Mouse (Mus musculus): ENCODE measurements around the gene Sco1.
A peak's percentile ranks its signal among the peaks of the same experiment; 100 is the strongest.
"Not testable (repeated sequence)": the region's sequence is repeated elsewhere in the genome, so short reads cannot be mapped to it uniquely, and the experiment has no call there.

Sco1 gene

GRCm38 (mm10) chr11:67085489-67085888 is 33.0 kb downstream of the Sco1 start:
- peak; percentile 92 for DNase-seq (ENCODE audit: low read depth)

- DNase-seq (ENCODE audit: low read depth), result no peak
Measured at GRCm38 (mm10) chr11:67086467-67087164, 34.1 kb downstream of the Sco1 start.

DNA sequence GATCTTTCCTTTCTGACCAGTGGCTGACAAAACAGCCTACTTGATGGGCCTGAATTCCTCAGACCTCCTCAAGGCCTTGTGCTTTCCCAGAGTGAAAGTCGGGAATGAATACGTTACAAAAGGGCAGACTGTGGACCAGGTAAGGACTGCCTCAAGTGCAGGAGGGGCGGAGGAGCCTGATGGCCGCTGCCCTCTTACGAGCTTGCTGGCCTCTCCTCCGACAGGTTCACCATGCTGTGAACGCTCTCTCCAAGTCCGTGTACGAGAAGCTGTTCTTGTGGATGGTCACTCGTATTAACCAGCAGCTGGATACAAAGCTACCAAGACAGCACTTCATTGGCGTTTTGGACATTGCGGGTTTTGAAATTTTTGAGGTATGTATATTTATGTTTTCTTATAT is 34.8 kb downstream of the Sco1 start:
- no peak for DNase-seq (ENCODE audit: low read depth)

DNA sequence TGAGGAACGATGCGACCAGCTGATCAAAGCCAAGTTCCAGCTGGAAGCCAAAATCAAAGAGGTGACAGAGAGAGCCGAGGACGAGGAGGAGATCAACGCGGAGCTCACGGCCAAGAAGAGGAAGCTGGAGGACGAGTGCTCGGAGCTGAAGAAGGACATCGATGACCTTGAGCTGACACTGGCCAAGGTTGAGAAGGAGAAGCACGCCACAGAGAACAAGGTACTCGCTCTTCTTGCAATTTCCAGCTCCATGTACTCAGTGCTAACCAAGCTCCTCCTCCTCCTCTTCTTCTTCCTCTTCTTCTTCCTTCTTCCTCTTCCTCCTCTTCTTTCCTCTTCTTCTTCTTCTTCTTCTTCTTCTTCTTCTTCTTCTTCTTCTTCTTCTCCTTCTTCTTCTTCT is 39.9 kb downstream of the Sco1 start:
- DNase-seq (ENCODE audit: low read depth), result not testable (repeated sequence)

- no peak for DNase-seq (ENCODE audit: low read depth)
Measured at GRCm38 (mm10) chr11:67093201-67093600, 40.7 kb downstream of the Sco1 start.

DNA sequence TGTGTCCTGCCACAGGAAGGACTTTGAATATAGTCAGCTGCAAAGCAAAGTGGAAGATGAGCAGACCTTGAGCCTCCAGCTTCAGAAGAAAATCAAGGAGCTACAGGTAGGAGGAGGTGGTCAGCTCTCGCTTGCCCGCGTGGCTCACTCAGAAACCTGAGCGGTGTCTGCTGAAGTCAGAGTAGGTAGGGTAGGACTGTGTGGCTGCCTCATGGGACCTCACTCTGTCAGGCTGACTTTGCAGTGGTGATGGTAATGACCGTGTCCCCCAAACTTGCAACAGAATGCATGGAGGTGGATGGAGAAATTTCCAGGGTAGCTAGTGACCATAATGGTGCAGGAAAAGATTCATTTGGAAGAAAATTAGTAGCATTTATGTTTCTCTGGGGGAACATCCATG is 41.2 kb downstream of the Sco1 start:
- DNase-seq (ENCODE audit: low read depth), result no peak

GRCm38 (mm10) chr11:67094470-67094869 is 42.0 kb downstream of the Sco1 start:
- no peak for DNase-seq (ENCODE audit: low read depth)

- no peak for DNase-seq (ENCODE audit: low read depth)
Measured at GRCm38 (mm10) chr11:67097709-67098108, 45.2 kb downstream of the Sco1 start.

- no peak for DNase-seq (ENCODE audit: low read depth)
Measured at GRCm38 (mm10) chr11:67098427-67098826, 46.0 kb downstream of the Sco1 start.

DNA sequence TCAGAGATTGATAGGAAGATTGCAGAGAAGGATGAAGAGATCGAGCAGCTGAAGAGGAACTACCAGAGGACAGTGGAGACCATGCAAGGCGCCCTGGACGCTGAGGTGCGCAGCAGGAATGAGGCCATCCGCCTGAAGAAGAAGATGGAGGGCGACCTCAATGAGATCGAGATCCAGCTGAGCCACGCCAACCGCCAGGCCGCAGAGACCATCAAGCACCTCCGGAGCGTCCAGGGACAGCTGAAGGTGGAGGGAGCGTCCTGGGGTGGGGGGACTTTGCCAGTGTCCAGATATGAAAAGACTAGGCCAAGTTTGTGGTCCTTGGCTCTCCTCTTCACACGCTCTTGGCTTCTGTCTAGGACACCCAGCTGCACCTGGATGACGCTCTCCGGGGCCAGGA is 46.8 kb downstream of the Sco1 start:
- DNase-seq (ENCODE audit: low read depth), result no peak

DNA sequence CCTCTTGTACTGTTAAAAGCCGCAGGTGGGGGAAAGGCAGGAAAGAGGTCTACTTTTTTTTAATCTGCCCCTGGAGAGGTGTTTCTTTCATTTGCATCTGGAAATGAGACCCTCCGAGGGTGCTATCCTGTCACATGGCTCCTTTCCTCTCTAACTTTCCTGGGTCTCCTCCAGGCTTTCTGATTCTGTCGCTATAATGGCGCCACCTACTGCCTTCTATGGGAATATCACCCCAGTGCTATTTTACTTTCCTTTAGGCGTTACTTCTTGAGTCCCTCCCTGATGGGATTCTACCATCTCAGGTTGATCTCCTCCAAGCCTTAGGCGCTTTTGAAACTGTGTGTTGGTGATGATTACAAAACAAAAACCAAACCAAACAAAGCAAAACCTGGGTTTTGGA is 47.7 kb downstream of the Sco1 start:
- peak; percentile 57 for DNase-seq (ENCODE audit: low read depth)

DNA sequence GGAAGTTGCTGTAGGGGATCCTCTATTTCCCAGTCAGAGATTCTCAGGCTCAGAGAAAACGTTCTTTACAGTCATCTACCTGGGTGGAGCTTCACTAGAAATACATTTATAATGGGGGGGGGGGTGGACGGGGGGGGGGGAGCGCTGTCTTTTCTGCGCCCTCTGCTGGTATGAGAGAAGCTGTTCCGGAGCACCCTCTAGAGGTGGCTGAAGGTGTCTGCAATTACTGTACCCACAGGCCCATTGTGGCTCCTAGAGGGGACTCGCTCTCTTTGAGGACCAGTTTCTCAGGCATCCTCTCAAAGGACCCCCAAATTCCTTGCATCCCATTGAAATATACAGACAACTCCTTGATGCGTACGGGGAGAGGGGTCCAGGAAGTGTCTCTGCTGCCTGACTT is 49.2 kb downstream of the Sco1 start:
- DNase-seq (ENCODE audit: low read depth), result peak; percentile 63

DNA sequence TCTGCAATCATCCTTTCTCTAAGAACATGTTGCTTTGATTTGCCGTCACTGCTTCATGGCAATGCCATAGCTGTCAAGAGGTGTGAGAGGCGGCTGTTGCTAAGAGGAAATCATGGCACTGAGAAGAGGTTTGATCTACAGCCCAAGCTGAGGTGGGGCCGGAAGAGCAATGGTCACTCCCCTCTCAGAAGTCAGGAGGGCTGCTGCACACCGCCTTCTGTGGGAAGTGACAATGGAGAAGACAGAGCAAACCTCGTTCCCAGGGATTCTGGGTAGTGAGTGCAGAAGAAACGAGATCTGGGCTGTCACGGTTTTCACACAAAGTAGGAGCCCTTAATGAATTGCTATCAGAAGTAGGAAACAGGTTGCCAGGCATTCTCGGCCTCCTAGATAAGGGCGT is 50.8 kb downstream of the Sco1 start:
- no peak for DNase-seq (ENCODE audit: low read depth)

- no peak for DNase-seq (ENCODE audit: low read depth)
Measured at GRCm38 (mm10) chr11:67104242-67104641, 51.8 kb downstream of the Sco1 start.

DNA sequence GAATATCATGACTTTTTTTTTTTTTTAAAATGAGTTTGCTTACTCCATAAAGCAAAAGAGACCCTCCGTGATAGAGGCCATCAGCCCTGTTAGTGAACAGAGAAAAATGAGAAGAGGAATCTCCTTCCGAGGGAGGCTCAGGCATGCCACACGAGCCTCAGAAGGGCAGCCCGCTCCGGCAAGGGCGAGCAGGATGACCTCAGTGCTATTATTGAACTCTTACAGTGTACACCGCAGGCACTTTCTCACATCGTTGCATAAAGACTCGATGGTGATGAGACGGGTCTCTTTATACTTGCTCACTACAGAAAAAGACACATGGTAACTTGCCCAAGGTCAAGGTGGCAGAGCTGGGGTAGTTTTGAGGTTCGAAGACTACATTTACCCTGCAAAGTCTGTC is 52.2 kb downstream of the Sco1 start:
- DNase-seq (ENCODE audit: low read depth), result no peak

GRCm38 (mm10) chr11:67105689-67106088 is 53.2 kb downstream of the Sco1 start:
- no peak for DNase-seq (ENCODE audit: low read depth)

GRCm38 (mm10) chr11:67106973-67107372 is 54.5 kb downstream of the Sco1 start:
- DNase-seq (ENCODE audit: low read depth), result no peak

GRCm38 (mm10) chr11:67110168-67110948 is 57.9 kb downstream of the Sco1 start:
- peak; percentile 84 for DNase-seq (ENCODE audit: low read depth)

GRCm38 (mm10) chr11:67112019-67112850 is 59.8 kb downstream of the Sco1 start:
- DNase-seq (ENCODE audit: low read depth), result peak; percentile 91

DNA sequence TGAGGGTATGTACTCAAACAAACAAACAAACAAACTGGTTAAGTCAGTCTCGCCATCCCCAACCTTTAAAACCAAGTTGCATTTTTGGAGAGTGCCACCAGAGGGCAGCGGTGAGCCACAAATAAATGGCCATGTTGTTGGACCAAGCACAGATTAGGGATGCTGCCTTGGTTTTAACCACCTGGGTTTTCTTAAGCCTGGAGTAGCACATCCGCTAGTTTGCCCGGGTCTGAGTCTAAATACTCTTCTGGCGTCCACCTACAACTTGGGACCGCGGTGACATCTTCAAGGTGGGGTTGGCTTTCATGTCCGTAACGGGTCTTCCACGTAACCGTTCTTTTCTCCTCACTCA is 60.4 kb downstream of the Sco1 start:
- peak; percentile 87 for DNase-seq (ENCODE audit: low read depth)

DNA sequence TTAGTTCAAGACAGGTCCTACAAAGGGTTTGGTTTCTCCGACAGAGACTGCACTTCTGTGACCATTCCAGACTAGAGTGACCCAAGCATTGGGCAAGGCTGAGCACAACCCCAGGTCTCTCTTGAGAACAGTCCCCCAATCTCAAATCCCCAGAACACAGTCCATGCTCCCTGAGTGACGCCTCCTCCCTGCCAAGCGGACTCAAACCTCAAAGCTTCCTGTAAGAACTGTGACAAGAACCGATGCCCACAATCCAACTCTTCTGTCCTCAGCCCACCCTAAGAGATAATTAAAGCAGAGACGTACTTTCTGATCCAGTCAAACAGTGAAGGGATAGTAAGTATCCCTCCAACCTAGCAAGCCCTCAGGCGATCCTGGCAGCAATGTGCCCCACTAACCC is 60.9 kb downstream of the Sco1 start:
- DNase-seq (ENCODE audit: low read depth), result no peak

GRCm38 (mm10) chr11:67114261-67114660 is 61.8 kb downstream of the Sco1 start:
- DNase-seq (ENCODE audit: low read depth), result no peak

GRCm38 (mm10) chr11:67114901-67115300 is 62.4 kb downstream of the Sco1 start:
- no peak for DNase-seq (ENCODE audit: low read depth)
